Mouse (Mus musculus): Measurements from ENCODE around the gene St7l. TPM values are rescaled to one million over a fixed set of nuclear protein-coding genes. Genes with fewer than 3 reads are reported as not detected.

Gene St7l
- total and polyA plus RNA-seq, 3 experiments, result 8.3 to 59.4 (median 54.0) TPM

- DNase-seq, result no peak
These were observed 37.3 kb downstream of the St7l start for GRCm38 (mm10) chr3:104901154-104901553.

- DNase-seq, result no peak
These were observed 41.6 kb downstream of the St7l start for GRCm38 (mm10) chr3:104905389-104905788.

GRCm38 (mm10) chr3:104906007-104906406, 42.2 kb downstream of the St7l start:
- DNase-seq, result no peak

- DNase-seq, result no peak
These were observed 45.4 kb downstream of the St7l start for GRCm38 (mm10) chr3:104909195-104909594.

- no peak for DNase-seq
These were observed 51.2 kb downstream of the St7l start for GRCm38 (mm10) chr3:104914986-104915385.

GRCm38 (mm10) chr3:104929385-104929784, 65.6 kb downstream of the St7l start:
- no peak for DNase-seq

- no peak for DNase-seq
These were observed 74.0 kb downstream of the St7l start for GRCm38 (mm10) chr3:104937728-104938305.

GRCm38 (mm10) chr3:104938327-104938726, 74.5 kb downstream of the St7l start:
- no peak for DNase-seq

- no peak for DNase-seq
These were observed 76.9 kb downstream of the St7l start for GRCm38 (mm10) chr3:104940691-104941090.

- DNase-seq, result no peak
These were observed 78.9 kb downstream of the St7l start for GRCm38 (mm10) chr3:104942682-104943081.

GRCm38 (mm10) chr3:104943333-104943732, 79.5 kb downstream of the St7l start:
- no peak for DNase-seq

GRCm38 (mm10) chr3:104944894-104945293, 81.1 kb downstream of the St7l start:
- DNase-seq, result no peak

- DNase-seq, result no peak
These were observed 87.1 kb downstream of the St7l start for GRCm38 (mm10) chr3:104950926-104951325.

GRCm38 (mm10) chr3:104952891-104953670, 89.3 kb downstream of the St7l start:
- DNase-seq, result no peak

- DNase-seq, result no peak
These were observed 90.3 kb downstream of the St7l start for GRCm38 (mm10) chr3:104954137-104954536.

GRCm38 (mm10) chr3:104954551-104954950, 90.7 kb downstream of the St7l start:
- no peak for DNase-seq

GRCm38 (mm10) chr3:104956131-104956581, 92.4 kb downstream of the St7l start:
- no peak for DNase-seq

- no peak for DNase-seq
These were observed 96.5 kb downstream of the St7l start for GRCm38 (mm10) chr3:104960026-104961000.

GRCm38 (mm10) chr3:104961066-104962059, 97.6 kb downstream of the St7l start, which contains the start of gene Wnt2b:
Gene Wnt2b (minus strand): TSS chr3:104961921.
- peak; percentile 64 for DNase-seq

- no peak for DNase-seq
These were observed 98.4 kb downstream of the St7l start for GRCm38 (mm10) chr3:104962141-104962611.

- DNase-seq, result no peak
These were observed 99.1 kb downstream of the St7l start for GRCm38 (mm10) chr3:104962866-104963265.

Data from adrenal gland, adult 2 months (tissue).